Mouse (Mus musculus): ENCODE measurements at regions not wholly inside any gene's neighbourhood (a gene's known extent, or its start where the extent isn't known, plus 50 kb on each side); places are given as distances from the start of the nearest gene placed in this dataset.
"Not testable (repeated sequence)": the region's sequence is repeated elsewhere in the genome, so short reads cannot be mapped to it uniquely, and the experiment has no call there.

DNA sequence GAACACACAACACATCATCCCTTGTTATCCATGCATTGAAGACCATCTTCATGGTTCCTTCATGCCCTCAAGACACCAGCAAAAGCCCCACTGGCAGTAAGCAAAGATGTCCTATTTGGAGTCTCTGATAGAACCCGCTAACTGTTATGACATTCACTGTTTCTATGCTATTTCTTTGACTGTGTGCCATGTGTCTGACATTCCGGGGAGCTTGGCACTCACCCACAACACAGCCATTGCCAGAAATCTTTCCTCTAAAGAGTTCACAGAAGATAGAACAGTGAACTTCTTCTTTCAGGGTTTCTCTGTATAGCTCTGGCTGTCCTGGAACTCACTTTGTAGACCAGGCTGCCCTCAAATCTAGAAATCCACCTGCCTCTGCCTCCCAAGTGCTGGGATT is 261.2 kb downstream of the Setd4 start:
- peak; percentile 7 to 17 for DNase-seq (ENCODE audit: low spot score in 2 of 2)

DNA sequence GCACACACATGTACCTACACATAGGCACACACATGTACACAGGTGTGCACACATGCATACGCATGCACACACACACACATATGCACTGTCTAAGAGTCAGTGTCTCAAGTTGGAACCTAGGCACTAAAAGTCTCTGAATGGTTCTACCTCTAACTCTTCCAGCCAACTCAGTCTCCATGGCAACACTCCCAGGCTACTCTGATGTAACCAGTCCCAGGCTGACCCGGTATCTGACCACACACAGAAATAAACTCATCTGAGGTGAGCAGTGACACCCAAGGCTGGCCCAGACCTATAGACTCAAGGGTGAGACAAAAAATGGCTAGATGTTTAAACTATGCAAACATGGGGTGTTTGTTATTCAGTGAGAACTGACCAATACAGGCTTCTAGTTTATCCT is 262.1 kb downstream of the Setd4 start:
- no peak for DNase-seq (ENCODE audit: low spot score in 2 of 2)

DNA sequence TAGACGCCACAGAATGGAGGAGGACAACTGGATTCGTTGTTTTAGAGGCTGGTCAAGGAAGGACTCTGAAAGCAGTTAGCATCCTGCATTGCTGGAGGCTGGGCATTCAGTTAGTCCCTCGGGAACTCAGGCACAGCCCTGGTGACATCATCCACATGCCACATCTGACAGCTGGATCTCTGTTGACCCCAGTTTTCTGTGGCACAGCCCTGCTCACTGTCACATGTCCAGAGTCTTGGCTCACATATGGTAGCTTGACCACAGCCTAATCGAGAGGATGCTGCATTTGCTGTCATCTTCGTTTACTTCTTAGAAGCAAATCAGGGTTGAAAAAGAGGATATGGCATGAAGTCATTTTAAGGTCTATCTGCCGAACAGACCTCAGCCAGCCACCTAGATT is 265.1 kb downstream of the Setd4 start:
- DNase-seq (ENCODE audit: low spot score in 2 of 2): no peak

DNA sequence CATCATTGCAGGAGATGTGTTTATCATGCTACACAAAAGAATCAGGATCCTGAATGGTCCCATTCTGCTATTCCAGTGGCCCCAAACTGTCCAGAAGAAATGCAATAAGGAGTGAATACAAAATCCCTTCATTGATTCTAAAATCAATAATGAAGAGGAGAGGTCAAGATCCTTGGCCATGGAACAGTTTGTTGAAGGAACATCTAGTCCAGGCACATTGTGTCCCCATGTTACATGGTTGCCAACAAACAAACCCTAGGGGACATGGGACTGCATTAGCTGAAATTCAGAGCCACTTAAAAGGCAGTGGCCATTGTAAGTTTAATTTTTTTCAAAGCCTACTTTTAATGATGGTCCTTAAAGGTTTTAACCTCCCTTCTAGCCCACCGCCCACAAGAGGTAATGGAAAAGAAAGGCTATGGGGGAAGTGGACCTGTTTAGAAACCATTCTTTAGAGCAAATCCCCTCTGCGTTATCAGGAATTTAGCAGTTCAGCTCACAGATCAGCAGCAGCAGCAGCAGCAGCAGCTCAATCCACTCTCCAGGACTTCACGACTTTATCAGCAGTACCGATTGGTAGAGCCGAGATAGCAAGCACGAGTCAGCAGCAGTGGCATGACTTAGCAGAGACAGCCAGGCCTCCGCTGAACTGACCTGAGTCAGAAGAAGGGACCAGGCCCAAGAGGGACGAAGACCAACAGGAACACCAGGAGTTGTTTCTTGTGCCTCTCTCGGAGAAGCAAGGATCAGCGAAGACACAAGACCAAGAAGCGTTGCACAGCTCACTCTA is 268.3 kb downstream of the Setd4 start:
- DNase-seq (ENCODE audit: low spot score in 2 of 2): no peak

DNA sequence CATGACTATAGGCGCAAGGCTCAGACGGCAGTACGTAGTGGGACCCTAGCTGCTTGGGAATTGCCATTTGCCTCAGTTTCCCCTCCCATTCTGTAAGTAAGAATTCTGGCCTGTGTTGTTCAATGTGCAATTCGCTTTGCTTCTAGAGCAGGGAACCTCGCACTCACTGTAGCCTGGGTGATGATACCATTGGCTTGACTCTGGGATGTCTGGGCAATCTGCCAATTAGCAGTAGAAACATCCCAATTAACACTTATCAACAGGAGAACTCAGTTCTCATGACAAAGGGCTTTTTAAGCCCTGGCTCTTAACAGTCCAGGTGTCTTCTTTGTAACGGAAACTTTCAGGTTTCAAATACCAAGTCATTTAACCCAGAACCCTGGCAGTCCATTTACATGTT is 270.2 kb downstream of the Setd4 start:
- peak; percentile 6 to 10 for DNase-seq (ENCODE audit: low spot score in 2 of 2)

DNA sequence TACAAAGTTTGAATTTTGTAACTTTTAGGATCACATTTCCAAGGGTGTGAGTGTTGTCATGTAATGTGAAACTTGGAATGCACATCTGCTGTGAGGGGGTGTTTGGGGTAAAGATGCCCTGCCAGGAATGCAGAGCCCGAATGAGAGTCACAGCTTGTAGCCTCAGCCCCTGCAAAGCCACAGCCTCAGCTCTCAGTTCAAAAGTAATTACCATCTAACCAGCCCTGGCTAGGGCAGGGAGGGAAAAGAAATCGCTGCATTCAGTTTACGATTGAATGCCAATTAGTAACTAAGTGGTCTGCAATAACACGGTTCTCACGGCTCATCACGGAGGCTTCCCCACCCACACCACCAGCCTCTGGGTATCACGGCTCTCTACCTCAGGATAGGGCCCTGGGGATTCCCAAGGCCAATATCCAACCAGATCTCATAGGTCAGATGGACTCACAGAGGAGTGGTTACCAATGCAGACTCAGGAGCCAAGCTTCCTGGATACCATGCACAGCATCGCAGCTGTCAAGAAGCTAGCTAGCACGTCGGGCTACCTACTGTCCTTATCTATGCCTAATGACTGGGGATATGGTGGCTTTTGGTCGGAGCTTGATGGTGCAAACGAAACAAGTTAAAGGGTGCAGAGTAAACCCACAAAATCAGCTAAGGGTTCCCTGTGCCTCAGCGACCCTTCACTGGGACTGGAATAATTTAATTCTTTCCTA is 275.0 kb downstream of the Setd4 start:
- no peak for DNase-seq (ENCODE audit: low spot score in 2 of 2)

DNA sequence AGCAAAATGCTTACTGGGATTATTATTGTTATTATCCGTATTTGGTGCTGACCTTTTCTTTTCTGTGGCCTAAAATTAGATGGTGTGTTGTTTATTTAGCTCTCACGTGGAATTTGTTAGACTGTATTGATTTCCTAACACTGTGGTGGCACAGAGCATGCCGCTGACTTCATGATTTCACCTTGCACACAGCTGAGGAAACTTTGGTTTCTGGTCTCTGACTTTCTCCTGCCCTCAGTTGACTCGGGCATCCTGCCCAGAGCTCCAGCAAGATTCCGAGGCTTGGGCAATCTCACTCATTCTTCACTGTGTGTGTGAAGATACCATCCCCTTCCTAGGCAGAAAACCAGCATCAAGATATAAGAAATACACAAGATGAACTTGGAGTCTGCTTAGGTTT is 279.0 kb downstream of the Setd4 start:
- no peak for DNase-seq (ENCODE audit: low spot score in 2 of 2)

DNA sequence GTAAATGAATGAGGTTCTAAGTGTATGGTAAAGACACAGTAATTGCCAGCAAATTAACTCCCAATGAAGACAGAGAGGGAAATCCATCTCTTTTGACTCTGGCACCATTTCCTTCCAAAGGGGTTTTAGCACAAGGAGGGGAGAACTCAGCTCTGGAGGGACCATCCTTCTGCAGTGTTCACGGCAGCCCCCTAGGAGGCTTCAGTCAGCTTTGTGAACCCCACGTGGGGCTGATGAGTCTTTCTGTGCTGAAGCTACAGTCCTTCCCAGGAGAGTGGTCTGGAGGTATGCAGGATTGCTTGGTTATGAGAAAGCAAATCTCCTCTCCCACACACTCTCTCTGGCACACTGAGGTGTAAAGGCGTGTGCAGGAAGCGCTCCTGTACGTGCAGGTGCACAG is 280.7 kb downstream of the Setd4 start:
- DNase-seq (ENCODE audit: low spot score in 2 of 2): no peak

DNA sequence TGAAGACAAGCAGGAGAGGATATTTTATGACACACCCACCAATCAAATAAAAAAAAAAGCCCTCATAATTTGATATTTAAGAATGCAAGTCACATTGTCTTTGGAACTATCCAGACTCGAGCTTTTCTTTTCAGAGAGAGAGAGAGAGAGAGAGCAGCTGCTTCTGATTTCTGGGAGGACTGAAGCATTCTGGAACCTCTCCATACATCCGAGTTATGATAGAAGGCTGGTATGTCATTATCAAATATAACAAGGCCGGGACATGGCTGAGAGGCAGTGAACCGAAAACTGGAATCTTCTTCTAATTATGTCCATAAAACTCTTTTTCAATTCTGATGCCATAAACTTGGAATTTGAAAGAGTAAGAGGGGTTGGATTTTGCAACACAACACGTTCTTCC is 284.3 kb downstream of the Setd4 start:
- no peak for DNase-seq (ENCODE audit: low spot score in 2 of 2)

DNA sequence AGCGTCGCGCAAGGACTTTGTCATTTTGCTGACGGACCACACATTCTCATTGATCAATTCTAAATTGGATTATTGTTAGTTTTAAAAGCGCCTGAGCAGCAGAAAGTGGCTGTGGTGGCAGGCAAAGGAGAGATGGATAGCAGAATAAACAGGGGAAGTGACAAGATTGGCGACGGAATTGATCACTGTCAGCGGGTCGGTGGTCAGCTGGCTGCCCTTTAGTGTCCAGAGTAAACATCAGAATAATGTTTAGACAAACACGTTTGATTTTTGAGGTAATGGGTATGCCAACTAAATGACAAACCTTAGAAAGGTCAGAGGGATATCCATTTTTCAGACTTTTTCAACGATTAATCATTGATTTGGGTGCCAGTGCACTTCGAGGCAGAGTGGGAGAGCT is 292.2 kb downstream of the Setd4 start:
- DNase-seq (ENCODE audit: low spot score in 2 of 2): no peak

DNA sequence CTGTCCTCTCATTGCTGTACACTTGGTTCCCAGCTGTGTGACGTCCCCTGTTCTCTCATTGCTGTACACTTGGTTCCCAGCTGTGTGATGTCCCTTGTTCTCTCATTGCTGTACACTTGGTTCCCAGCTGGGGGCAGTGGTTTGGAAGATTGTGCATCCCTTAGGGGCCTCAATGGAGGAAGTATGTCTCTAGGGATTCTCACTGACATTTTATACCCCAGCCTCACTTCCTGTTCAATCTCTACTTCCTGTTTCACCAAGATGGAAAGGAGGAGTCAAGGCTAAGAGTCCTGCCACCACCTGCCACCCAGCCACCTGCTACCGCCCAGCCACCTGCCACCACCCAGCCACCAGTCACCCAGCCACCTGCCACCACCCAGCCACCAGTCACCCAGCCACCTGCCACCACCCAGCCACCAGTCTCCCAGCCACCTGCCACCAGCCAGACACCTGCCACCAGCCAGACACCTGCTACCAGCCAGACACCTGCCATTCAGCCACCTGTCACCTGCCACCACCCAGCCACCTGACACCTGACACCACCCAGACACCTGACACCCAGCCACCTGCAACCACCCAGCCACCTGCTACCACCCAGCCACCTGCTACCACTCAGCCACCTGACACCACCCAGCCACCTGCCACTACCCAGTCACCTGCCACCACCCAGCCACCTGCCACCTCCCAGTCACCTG is 295.1 kb downstream of the Setd4 start:
- DNase-seq (ENCODE audit: low spot score in 2 of 2): no peak

DNA sequence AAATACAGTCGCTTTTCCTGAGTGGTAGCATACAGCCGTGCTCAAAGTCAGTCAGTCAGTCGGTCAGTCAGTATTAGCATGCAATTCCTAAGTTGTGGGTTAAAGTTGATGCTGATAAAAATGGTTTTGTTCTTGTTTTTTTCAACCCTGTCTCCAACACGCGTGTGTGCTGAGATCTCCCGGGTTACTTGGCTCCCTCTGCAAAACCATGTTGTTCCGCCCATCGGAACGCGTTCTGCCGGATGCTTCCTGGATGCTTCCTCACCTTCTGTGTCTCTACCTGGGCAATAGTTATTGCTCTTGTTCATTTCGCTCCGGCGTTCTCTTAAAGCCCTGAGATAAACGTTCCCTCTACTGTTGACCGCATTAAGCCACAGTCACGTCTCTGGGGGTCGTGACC is 296.9 kb downstream of the Setd4 start:
- DNase-seq (ENCODE audit: low spot score in 2 of 2): no peak

DNA sequence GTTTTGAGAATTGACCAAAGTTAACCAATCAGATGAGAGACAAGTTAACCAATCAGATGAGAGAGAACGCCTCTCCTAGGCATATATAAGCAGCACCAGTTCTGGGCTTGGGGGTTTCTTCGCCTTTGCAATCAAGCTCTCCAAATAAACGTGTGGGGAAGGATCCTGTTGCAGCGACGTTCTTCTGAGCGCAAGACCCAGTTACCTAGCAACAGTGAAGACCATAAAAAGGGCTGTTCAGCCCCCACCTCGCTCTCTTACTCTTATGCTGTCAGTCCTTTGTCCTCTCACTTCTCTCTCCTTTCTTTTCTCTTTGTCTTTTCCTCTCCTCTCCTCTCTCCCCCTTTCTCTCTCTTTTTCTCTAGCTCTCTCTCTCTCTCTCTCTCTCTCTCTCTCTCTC is 297.7 kb downstream of the Setd4 start:
- DNase-seq (ENCODE audit: low spot score in 2 of 2): not testable (repeated sequence)

DNA sequence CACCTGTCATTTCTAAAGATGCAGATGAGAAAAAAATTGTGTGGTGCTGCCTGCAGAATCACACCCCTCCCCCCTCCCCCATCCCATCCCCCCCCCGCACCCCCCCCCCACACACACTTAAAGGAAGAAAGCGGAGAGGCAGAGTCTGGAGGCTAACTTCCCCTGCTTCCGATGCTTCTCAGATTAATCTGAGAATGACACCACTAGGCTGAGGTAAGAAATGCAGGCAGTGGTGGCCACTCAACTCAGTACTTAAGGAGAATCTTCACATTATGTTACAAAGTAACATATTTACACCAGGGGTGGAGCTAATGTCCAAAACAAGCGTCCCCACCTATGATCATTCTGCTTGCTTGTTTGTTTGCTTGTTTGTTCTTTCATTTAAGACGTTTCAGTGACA is 309.4 kb downstream of the Setd4 start:
- no peak for DNase-seq (ENCODE audit: low spot score in 2 of 2)

DNA sequence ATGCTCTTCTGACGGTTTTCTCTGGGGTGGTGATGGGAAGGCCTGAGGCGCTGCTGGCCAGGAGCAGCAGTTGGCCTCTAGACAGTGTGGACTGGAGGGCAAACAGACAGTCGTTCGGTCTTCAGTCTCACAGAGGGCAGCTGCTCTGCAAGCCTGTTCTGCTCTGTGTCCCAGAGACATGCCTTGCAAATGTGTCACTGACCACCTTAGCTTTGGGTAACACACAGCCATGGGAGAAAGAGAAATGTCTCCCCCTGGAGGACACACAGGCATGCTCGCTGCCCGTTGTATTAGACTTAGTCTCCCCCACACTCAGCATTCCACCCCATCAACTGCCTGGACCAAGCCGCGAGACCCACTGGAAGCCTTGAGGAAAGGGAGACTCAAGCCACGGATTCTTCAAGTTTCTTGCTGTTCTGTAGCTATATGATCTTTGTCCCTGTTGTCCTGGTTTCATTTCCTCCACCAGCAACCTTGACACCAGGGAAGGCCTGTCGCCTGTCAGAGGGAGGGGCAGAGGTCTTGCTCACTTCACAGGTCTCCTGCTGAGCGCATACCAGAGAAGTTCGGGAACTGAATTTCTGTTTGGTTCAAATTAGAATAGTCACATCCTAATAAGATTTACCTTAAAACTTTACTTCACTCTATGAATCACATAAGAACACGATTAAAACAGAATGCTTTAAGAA is 310.8 kb downstream of the Setd4 start:
- peak; percentile 24 to 58 for DNase-seq (ENCODE audit: low spot score in 2 of 2)

DNA sequence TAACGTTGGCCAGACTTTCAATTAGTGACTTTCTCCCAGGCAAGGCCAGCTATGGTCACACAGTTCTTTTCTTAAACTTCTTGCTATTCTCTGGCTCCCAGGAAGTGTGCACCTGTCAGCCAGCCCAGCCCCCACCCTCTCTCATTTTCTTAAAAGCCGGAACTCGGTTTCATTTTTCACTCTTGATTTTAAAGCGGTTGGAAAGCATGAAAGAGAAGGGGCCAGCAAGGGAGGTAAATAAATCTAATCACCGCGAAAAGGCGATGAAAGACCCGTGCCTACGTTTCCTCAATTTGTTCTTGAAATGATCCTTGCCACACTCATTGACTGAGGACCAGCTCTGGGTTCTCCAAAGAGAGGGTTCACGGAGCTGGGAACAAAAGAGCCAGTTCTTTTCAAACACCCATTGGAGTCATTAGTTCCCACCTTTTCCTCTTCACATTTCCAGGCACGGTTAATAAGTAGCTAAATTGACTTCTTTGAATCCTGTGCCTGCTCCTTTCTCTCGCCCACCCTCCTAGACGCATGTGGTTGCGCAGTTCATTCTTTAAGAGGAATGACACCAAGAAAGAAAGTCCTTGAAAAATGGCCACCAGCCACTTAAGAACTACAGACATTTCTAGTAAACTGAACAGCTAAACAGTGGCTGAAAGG is 311.6 kb downstream of the Setd4 start:
- no peak for DNase-seq (ENCODE audit: low spot score in 2 of 2)

DNA sequence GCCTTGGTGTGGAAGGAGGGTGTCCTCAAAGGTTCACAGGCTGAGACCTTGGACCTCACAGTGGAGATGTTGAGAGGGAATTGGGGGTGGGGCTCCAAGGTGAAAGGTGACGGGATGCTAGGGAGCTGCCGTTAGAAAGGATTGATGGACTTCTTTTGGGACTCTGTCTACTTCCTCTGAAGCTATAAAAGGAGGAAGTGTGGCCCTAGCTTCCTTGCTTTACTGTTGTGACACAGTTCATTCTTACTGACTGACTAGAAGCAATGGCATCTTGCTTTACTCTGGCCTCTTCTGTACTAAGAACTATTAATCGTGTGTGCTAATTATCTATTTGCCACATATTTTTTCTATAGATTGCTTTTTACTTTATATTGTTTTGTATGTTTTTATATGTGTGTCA is 315.8 kb downstream of the Setd4 start:
- DNase-seq (ENCODE audit: low spot score in 2 of 2): no peak

DNA sequence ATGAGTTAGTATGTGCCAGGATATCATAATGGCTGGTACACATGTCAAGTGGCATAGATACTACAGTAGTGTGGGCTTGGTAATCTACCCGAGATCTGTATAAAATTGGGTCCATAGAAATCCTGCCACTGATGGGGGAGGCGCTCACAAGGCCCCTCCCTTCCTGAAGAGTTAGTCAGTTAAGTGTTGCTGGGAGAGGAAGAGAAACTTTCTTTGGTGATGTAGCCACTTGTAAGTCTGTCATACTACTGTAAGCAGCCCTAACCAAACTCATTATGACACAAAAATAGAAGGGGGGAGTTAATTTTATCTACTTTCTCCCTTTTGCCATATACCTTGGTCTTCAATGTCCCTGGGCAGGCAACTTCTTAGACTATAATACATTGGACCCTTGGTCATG is 316.3 kb downstream of the Setd4 start:
- DNase-seq (ENCODE audit: low spot score in 2 of 2): no peak

DNA sequence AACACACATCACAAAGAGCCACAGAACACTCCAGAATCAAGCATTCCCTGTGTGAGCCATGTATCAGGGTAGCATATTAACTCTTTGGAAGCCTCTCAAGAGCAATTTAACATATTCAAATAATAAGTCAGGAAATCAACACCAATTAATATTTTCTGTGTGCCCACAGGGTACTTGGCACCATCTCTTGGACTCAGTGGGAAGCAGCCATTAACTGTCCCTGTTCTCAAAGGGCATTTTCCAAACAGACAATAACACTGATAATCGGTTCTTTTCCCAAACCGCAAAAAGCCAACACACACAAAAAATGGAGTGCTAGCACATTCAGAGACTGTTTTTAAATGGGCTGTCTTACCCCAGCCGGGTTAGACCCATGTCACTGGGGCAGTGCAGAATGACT is 317.0 kb downstream of the Setd4 start:
- no peak for DNase-seq (ENCODE audit: low spot score in 2 of 2)

DNA sequence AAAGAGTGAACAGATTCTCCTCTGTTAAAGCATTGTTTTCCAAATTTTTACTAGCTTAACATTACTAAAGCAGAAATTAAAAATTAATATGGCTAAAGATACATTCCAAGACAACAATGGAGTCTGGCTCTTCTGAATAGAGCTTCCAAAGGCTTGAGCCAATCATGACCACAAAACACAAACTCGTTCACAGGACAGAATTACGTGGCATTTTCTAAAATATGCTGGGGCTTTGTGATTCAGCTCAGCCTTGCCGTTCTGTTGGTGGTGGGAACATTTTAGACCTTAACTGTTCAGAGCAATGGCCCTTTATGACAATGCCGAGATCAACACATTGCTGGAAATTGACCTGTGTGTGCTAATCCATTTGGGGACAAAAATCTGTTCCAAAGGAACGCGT is 318.7 kb downstream of the Setd4 start:
- DNase-seq (ENCODE audit: low spot score in 2 of 2): no peak

DNA sequence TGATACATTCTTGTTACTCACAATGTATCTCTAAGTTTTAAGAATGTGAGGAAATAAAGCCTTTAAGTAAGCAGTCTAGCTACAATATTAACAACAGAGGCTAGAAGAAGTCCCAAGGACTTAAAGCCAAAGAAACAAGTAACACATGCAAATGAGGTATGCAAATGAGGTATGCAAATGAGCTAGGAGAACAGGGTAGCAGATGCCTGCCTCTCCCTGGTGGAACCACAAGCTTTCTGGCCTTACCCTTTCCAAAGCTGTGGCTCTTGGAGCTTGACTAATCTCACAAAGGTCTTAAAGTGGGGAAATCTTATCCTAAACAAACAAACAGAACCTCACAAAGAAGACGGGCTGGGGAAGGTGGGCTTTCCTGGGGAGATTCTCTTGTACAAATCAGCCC is 322.1 kb downstream of the Setd4 start:
- no peak for DNase-seq (ENCODE audit: low spot score in 2 of 2)

DNA sequence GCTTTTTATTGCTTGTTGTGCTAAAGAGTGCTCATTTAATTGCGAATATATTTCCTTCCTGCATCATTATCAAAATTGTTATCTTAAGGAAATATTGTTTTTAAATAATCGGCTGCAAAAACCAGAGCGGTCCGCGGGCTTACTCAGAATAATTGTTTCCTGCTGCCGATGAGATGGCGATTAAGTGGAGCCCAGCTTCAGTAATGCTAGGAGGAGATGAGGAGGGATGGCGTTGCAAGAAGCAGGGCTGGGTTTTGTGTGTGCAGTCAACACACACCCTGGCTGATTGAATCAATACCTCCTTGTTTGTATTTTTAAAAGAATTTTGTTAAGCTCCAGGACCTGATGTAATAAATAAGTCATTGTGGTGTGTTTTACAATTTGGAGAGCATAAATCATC is 331.2 kb downstream of the Setd4 start:
- no peak for DNase-seq (ENCODE audit: low spot score in 2 of 2)
